Mouse (Mus musculus): ENCODE data around the gene Vgll3. TPM values are rescaled to one million over a fixed set of nuclear protein-coding genes. Genes with fewer than 3 reads are reported as not detected.

Gene Vgll3
- polyA plus RNA-seq (2015; fragmentation: Nextera tagmentation; extraction: Ambion mirVana), result 5.2 and 5.6 TPM in 2 replicates

DNA sequence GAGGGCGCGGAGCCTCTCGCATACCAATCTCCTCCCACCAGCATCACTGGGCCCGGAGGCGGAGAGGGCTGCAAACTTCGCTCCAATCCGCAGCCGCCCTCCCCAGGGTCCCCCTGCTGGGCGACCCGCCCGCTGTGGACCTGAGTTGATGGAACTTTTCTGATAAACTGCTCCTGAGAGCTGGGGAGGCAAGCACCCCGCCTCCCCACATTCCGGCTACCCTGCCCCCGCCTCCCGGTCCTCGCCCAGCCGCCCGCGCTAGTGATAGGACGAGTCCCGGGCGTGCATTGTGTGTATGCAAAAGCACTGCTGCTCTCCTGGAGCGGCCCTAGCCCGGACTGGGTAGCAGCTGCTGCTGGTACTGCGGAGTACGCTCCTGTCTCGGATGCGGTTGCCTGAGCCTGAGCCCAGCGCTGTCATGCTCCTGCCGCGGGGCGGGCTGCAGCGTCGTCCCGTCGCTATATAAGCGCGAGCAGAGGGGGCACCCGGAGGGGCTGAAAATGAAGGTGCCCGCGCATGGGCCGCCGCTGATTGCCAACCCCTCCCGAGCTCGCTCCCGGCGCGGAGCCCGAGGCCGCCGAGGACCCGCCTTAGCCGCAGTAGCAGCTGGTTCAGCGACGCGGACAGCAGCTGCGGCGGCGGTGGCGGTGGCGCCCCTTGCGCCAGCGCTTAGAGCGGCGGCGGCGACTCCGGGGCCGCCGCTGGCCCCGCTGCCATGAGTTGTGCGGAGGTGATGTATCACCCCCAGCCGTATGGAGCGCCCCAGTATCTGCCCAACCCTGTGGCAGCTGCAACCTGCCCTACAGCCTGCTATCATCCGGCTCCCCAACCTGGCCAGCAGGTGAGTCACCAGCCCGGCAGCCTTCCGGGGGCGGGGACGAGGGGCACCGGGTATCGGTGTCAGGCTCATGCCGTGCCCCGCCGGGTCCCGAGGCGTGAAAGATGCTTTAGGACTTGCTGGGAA, at the start of gene Vgll3:
Vgll3 (plus strand) TSS at position 340 of the 964 bp plus-strand sequence.
- H3K4me1 ChIP-seq (ENCODE audit: insufficient read depth, low read depth, low read length), result no peaks in the 10 kb centered on the region
- H3K9ac ChIP-seq (replicated peaks; ENCODE audit: low read depth), result peak within 1 kb of the TSS; percentile 58
- under 1% methylated on average over 73 of the region's 86 CpGs for WGBS
- no peaks in the 10 kb centered on the region for H3K9me3 ChIP-seq (ENCODE audit: low read length)
- TF ChIP-seq EP300 (IDR thresholded peaks at IDR 0.05) (no peak), CTCF (IDR thresholded peaks at IDR 0.05) (peak; percentile 39; the same call in 1 of the 2 replicates)
- ATAC-seq (peak; percentile 92), DNase-seq (ENCODE audit: low spot score) (peak; percentile 81)
- peak within 1 kb of the TSS; percentile 51 for H3K4me3 ChIP-seq (ENCODE audit: low read depth, low read length)
- peak within 1 kb of the TSS; percentile 63 for H3K27ac ChIP-seq (ENCODE audit: low read length)
- H3K36me3 ChIP-seq (ENCODE audit: insufficient read depth, low read length), result no peaks in the 10 kb centered on the region
- peak within 1 kb of the TSS; percentile 70 for H3K4me2 ChIP-seq (replicated peaks; ENCODE audit: low read depth, low read length)
- no peaks in the 10 kb centered on the region for H3K27me3 ChIP-seq (replicated peaks; ENCODE audit: insufficient read depth, low read length)

DNA sequence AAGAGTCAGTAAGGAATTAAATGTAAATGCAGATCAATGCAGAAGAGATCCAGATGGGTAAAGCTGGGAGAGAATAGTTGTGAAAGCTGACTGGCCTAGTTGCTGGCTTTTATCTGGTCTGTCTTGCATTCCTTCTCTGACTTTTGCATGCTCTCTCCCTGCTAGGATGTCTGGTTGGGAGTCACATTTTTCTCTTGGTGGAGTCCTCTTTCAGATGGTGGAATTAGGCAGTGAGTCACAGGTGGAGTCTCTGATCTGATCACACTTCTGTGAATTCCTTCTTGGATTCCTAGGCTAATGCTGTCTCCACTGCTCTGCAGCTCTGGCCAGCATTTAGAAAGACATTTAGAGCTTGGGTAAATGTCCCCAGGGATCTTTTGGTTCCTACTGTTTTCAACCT, 49.1 kb upstream of the Vgll3 start:
- H3K36me3 ChIP-seq (ENCODE audit: insufficient read depth, low read length), result no peaks in the 10 kb centered on the region
- H3K4me2 ChIP-seq (replicated peaks; ENCODE audit: low read depth, low read length), result no peak overlapping the region
- ATAC-seq (no peak), DNase-seq (ENCODE audit: low spot score) (no peak)
- no peaks in the 10 kb centered on the region for H3K27me3 ChIP-seq (replicated peaks; ENCODE audit: insufficient read depth, low read length)
- H3K4me1 ChIP-seq (ENCODE audit: insufficient read depth, low read depth, low read length), result no peaks in the 10 kb centered on the region
- TF ChIP-seq EP300 (IDR thresholded peaks at IDR 0.05) (no peak), CTCF (IDR thresholded peaks at IDR 0.05) (no peak)
- H3K4me3 ChIP-seq (ENCODE audit: low read depth, low read length), result no peak overlapping the region
- H3K27ac ChIP-seq (ENCODE audit: low read length), result no peak overlapping the region
- H3K9ac ChIP-seq (replicated peaks; ENCODE audit: low read depth), result no peak overlapping the region
- H3K9me3 ChIP-seq (ENCODE audit: low read length), result no peaks in the 10 kb centered on the region

DNA sequence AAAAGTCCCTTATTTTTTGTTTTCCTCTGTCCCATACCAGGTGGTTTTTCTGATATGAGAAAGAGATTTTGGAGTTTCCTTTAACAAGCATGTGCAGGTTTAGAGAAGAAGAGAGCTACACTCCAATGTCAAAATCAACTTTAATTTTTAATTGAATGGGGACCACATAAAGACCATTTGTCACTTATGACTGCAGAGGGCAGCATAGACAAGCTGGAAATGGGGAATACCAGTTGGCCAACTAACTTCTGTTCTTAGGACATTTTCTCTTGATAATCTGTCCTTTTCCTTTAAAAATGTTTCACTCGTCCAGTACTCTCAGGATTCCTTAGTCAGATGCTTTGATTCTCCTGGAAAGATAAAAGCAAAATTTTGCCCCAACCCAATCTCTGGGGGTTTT, 29.1 kb upstream of the Vgll3 start:
- H3K27ac ChIP-seq (ENCODE audit: low read length), result no peak overlapping the region
- H3K9me3 ChIP-seq (ENCODE audit: low read length), result no peaks in the 10 kb centered on the region
- H3K4me3 ChIP-seq (ENCODE audit: low read depth, low read length), result no peak overlapping the region
- H3K4me1 ChIP-seq (ENCODE audit: insufficient read depth, low read depth, low read length), result no peaks in the 10 kb centered on the region
- H3K9ac ChIP-seq (replicated peaks; ENCODE audit: low read depth), result no peak overlapping the region
- ATAC-seq (no peak), DNase-seq (ENCODE audit: low spot score) (peak; percentile 64)
- WGBS, result 26% methylated on average over 1 of the region's 1 CpGs
- H3K4me2 ChIP-seq (replicated peaks; ENCODE audit: low read depth, low read length), result no peak overlapping the region
- H3K36me3 ChIP-seq (ENCODE audit: insufficient read depth, low read length), result no peaks in the 10 kb centered on the region
- no peaks in the 10 kb centered on the region for H3K27me3 ChIP-seq (replicated peaks; ENCODE audit: insufficient read depth, low read length)
- TF ChIP-seq EP300 (IDR thresholded peaks at IDR 0.05) (no peak), CTCF (IDR thresholded peaks at IDR 0.05) (peak; percentile 64)

DNA sequence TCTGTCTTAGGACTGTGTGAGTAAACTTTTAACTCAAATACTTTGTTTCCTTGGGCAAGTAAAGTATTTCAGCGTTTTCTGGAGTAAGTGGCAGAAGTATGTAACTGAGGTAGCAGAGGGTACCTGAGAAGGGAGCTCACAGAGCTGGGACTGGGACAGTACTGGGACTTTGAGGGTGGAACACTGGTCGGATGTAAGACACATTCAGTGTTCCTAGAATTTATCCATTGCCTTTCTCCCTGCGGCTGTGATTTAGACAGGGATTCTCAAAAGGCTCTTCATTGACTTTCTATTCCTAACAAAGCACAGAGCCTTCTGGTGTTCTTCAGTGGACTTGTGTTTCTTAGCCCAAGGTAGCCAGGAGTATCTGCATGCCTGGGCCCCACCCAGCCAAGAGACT, 1.0 kb downstream of the Vgll3 start:
- ATAC-seq (no peak), DNase-seq (ENCODE audit: low spot score) (no peak)
- no peak for TF ChIP-seq CTCF (IDR thresholded peaks at IDR 0.05)
- no peaks in the 10 kb centered on the region for H3K27me3 ChIP-seq (replicated peaks; ENCODE audit: insufficient read depth, low read length)
- peak overlapping the region; percentile 51 for H3K4me3 ChIP-seq (ENCODE audit: low read depth, low read length)
- H3K4me1 ChIP-seq (ENCODE audit: insufficient read depth, low read depth, low read length), result no peaks in the 10 kb centered on the region
- WGBS, result 21% methylated on average over 3 of the region's 3 CpGs
- peak overlapping the region; percentile 58 for H3K9ac ChIP-seq (replicated peaks; ENCODE audit: low read depth)
- H3K9me3 ChIP-seq (ENCODE audit: low read length), result no peaks in the 10 kb centered on the region
- no peaks in the 10 kb centered on the region for H3K36me3 ChIP-seq (ENCODE audit: insufficient read depth, low read length)
- H3K27ac ChIP-seq (ENCODE audit: low read length), result peak overlapping the region; percentile 63; the same call in 1 of the 2 replicates
- peak overlapping the region; percentile 70 for H3K4me2 ChIP-seq (replicated peaks; ENCODE audit: low read depth, low read length)

DNA sequence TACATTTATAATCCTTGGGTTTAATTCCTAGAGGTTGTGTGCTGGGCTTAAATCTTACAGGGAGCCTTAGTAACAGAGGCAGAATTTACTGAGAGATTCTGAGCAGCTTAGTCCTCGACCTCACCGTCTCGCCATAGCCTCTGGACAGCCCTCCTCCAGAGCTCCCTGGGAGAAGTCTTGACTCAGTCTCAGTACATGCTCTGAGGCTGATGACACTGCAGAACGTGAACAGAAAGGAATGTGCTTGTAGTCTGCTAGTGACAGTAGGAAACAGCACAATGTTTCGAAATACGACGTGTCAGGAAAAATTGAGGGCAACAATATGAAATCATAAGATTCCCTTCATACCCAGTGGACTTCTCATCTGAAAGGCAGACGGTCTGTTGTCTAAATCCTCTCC, 3.7 kb downstream of the Vgll3 start:
- Histone ChIP-seq H3K9me3 (ENCODE audit: low read length) (no peaks in the 10 kb centered on the region), H3K36me3 (ENCODE audit: insufficient read depth, low read length) (no peaks in the 10 kb centered on the region), H3K27me3 (replicated peaks; ENCODE audit: insufficient read depth, low read length) (no peaks in the 10 kb centered on the region), H3K4me2 (replicated peaks; ENCODE audit: low read depth, low read length) (no peak overlapping the region), H3K4me1 (ENCODE audit: insufficient read depth, low read depth, low read length) (no peaks in the 10 kb centered on the region), H3K4me3 (ENCODE audit: low read depth, low read length) (no peak overlapping the region), H3K27ac (ENCODE audit: low read length) (0 out of 2 replicates have a peak overlapping the region, but pooled peaks have one; percentile 16), H3K9ac (replicated peaks; ENCODE audit: low read depth) (no peak overlapping the region)
- peak; percentile 66 for ATAC-seq
- TF ChIP-seq EP300 (IDR thresholded peaks at IDR 0.05), result peak; percentile 61; the same call in 1 of the 2 replicates
- no peak for TF ChIP-seq CTCF (IDR thresholded peaks at IDR 0.05)
- DNase-seq (ENCODE audit: low spot score), result peak; percentile 88
- 44% methylated on average over 8 of the region's 8 CpGs for WGBS

DNA sequence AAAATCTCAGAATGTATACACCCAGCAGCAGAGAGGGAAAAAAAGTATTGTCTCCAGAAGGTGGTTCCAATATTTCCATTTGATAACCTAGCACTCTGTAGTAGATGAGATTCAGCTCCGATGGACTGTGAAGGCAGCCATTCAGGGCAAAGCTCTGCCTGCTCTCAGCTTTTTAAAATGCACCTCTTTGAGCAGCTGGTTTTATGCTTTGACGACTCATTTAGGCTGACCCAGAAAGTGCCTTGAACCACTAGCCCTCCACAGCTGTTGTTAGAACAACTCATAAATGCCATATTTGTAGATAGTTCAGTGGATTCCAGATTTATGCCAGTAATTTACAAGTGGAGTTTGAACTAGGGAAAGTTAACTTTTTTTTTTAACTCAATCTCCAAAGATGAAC, 5.7 kb downstream of the Vgll3 start:
- no peak overlapping the region for H3K4me3 ChIP-seq (ENCODE audit: low read depth, low read length)
- no peak overlapping the region for H3K4me2 ChIP-seq (replicated peaks; ENCODE audit: low read depth, low read length)
- H3K4me1 ChIP-seq (ENCODE audit: insufficient read depth, low read depth, low read length), result no peaks in the 10 kb centered on the region
- H3K9me3 ChIP-seq (ENCODE audit: low read length), result no peaks in the 10 kb centered on the region
- H3K9ac ChIP-seq (replicated peaks; ENCODE audit: low read depth), result no peak overlapping the region
- TF ChIP-seq EP300 (IDR thresholded peaks at IDR 0.05) (peak; percentile 37; the same call in 1 of the 2 replicates), CTCF (IDR thresholded peaks at IDR 0.05) (no peak)
- DNase-seq (ENCODE audit: low spot score) (peak; percentile 43), ATAC-seq (peak; percentile 43; the same call in 1 of the 2 replicates)
- H3K36me3 ChIP-seq (ENCODE audit: insufficient read depth, low read length), result no peaks in the 10 kb centered on the region
- H3K27me3 ChIP-seq (replicated peaks; ENCODE audit: insufficient read depth, low read length), result no peaks in the 10 kb centered on the region
- no peak overlapping the region for H3K27ac ChIP-seq (ENCODE audit: low read length)
- WGBS, result 62% methylated on average over 2 of the region's 2 CpGs
